Mouse (Mus musculus): ENCODE measurements around the gene Rsf1.

DNA sequence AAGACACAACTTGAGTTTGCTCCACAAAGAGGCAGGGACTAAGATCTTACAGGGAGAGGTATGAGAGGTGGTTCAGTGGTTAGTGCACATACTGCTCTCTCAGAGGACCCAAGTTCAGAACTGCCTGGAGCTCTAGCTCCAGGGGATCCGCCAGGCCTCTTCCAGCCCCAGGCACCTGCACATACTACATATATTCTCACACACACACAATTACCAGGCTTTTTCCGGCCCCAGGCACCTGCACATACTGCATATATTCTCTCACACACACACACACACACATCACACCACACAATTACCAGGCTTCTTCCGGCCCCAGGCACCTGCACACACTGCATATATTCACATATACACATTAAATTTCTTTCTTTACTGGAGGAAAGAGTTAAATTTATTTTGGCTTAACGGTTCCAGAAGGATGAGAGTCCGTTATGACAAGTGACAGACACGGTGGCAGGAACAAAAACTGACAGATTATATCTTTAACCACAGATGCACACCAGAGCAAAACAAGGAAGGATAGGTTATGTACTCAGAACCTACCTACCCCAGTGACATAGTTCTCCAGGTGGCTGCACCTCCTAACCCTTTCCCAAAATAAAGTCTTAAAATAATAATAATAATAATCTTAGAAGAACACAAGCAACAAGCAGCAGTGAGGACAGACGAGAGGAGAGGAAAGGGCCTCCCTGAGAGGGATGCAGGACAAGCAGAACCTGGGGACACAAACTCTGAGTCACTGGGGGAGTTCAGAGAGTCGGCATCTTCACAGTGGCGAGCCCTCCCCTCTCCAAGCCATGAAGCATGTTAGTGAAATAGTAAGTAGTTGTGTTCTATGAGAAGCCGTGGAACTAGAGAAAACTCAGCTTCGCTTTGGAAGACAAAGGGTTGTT lies 144.2 kb downstream of the Rsf1 start:
- no peak for TF ChIP-seq CTCF (conservative IDR thresholded peaks at IDR 0.05 in 1 of 2, IDR thresholded peaks at IDR 0.05 in 1 of 2; ENCODE audit: low read depth in 2 of 2, low read length in 2 of 2)
- no peak for TF ChIP-seq ELF1 (IDR thresholded peaks at IDR 0.05; ENCODE audit: low read depth, low read length)
- no peak for TF ChIP-seq USF1 (IDR thresholded peaks at IDR 0.05; ENCODE audit: low read depth, low read length)
- no peak for TF ChIP-seq ZNF384 (IDR thresholded peaks at IDR 0.05; ENCODE audit: low read depth, low read length)
- no peak for TF ChIP-seq KAT2A (IDR thresholded peaks at IDR 0.05; ENCODE audit: insufficient replicate concordance, low read length)
- TF ChIP-seq ETS1 (conservative IDR thresholded peaks at IDR 0.05; ENCODE audit: low read depth, low read length), result no peak
- no peak for TF ChIP-seq HCFC1 (IDR thresholded peaks at IDR 0.05; ENCODE audit: low read depth, low read length)
- no peak for TF ChIP-seq EP300 (IDR thresholded peaks at IDR 0.05; ENCODE audit: low read length)
- TF ChIP-seq POLR2A (IDR thresholded peaks at IDR 0.05; ENCODE audit: low read depth, low read length), result no peak
- no peak for TF ChIP-seq UBTF (IDR thresholded peaks at IDR 0.05; ENCODE audit: low read depth, low read length)
- TF ChIP-seq MEF2A (IDR thresholded peaks at IDR 0.05; ENCODE audit: borderline replicate concordance, low read depth, low read length), result no peak
- TF ChIP-seq MAZ (IDR thresholded peaks at IDR 0.05; ENCODE audit: low read depth, low read length), result no peak
- TF ChIP-seq NELFE (IDR thresholded peaks at IDR 0.05; ENCODE audit: low read depth, low read length), result no peak
- TF ChIP-seq SMC3 (IDR thresholded peaks at IDR 0.05; ENCODE audit: low read depth, low read length), result no peak
